Mouse (Mus musculus): Measurements from ENCODE around the gene Mip.
A peak's percentile ranks its signal among the peaks of the same experiment; 100 is the strongest.
"Not testable (repeated sequence)": the region's sequence is repeated elsewhere in the genome, so short reads cannot be mapped to it uniquely, and the experiment has no call there.

Mip gene

DNA sequence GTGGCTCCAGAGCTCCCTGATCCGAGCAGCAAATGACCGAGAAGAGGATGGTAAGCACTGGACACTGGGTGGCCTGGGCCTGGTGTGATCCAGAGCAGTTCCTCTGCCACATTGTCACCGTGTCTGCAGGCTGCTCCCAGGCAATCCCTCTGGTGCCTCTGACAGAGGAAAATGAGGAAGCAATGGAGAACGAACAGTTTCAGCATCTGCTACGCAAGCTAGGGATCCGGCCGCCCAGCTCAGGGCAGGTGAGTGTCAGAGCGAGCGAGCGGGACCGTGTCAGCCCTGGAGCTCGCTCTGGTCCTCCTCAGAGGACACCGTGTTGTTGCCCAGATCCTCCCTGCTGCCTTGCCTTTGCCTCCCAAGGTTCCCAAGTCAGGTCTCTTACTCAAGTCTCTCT is 24.9 kb downstream of the Mip start:
- DNase-seq: no peak

DNA sequence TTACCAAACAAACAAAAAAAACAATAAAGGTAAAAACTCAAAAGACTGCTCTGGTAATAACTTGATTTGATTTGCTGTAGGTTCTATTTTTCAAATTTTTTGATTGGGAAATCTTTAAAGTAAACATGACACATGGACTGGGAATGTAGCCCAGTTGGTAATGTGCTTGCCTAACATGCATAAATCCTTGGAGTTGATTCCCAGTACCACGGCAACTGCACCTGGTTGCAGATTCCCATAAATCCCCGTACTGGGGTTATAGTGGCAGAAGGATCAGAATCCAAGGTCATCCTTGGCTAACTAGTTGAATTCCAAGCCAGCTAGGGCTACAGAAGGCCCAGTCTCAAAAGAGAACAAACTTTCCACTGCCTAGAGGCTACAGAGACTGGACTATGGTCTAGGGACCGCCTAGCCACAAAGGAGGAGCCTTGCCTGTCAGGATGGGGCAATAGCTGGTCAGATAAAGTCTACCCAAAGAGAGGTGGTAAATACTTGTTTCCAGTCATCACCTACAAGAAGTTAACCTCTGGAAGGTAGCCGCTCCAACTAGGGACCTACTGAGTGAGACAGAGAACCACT is 28.1 kb downstream of the Mip start, which contains the start of gene Apon:
TSS of gene Apon (plus strand) at position 420 of the 579 bp plus-strand sequence.
- DNase-seq: no peak

DNA sequence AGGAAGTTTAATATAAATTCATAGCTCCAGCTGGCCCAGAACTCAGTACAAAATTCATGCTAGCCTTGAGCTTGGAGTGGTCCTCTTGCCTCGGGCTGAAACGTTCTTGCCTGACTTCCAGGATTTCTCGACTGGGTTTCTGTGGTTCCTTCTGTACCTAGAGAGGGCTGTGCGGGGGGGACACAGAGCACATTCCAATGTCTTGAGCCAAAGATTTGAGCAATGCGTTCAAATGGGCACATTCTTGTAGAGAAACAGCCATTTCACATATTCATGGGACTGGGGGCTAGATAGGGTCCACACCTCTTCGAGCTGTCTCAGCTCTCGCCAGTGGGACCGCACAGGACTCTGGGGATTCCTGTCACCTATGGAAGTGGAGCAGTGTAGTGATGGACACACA is 30.3 kb downstream of the Mip start:
- DNase-seq: no peak

DNA sequence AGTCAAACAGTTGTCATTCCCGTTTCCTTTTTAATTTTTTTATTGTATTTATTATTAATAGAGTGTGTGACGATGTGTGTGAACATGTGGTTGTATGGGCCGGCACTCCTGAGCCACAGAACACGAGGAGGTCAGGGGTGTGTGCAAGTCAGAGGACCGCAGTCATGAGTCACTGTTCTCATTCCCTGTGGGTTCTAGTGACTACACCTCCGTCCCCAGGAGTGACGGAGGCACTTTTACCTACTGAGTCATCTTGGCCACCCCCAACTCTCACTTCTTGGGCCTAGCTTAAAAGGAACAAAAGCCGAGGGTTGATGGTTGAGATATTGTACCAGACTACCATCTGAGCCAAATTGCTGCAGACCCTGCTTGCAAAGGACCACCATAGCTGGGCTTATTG is 30.7 kb downstream of the Mip start:
- no peak for DNase-seq

DNA sequence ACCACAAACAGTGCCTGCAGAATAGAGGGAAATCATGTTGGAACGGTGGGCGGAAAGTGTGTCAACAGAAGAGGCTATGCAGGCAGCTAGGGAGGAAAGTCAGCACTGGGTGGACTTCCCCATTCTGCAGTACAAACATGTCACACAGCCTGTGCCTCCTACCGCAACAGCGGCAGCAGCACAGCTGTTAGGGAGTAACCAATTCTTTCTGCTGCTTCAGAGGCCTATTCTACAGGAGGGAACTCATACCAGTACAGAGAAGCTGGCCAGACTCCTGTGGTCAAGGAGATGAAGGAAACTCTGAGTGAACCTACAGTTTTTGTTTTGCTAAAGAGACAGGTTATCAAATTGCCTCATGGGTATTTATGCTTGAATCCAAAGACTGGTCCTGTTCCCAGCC is 33.3 kb downstream of the Mip start:
- DNase-seq: no peak

DNA sequence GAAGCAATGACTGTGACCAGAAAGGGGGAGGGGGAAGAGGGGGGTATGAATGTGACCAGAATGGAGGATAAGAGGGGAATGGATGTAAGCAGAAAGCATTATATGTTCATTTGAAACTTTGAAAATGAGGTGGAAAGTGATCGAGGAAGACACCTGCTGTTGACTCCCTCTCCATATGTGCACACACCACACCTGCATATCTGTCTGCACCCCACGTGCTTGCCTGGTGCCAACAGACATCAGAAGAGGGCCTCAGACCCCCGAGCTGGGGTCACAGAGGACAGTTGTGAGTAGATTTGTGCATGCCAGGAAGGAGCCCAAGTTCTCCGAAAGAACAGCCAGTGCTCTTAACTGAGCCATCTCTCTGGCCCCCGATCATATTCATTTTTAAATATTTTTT is 34.3 kb downstream of the Mip start:
- DNase-seq: no peak

DNA sequence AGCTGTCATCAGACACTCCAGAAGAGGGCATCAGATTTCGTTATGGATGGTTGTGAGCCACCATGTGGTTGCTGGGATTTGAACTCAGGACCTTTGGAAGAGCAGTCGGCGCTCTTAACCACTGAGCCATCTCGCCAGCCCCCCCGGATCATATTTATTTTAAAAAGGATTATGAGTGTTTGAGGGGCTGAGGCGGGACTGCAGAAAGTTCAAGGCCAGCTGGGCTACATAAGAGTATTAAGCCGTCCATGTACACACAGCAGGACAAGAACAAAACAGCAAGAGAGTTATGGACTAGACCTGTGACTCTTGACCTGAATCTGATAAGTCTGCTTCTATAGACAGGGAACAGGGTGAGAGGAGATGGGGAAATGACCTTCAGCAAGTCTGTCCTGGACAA is 34.7 kb downstream of the Mip start:
- not testable (repeated sequence) for DNase-seq

DNA sequence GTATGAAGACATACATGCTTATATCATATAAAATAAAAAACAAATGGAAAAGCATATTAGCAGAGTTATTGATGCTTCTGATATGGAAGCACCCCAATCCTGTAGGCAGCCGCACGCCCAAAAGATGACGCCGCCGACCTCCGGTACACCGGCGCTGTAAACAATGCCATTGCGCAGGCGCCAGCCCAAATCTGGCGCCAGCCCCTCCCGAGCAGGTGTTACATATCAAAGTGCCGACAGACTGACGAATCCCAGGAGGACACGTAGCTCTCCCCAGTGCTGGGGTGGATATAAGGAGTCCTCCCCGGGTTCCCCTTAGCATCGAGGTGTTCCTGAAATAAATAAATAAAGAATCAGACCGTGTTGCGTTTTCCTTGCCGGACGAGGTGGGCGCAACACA is 36.7 kb downstream of the Mip start:
- no peak for DNase-seq

DNA sequence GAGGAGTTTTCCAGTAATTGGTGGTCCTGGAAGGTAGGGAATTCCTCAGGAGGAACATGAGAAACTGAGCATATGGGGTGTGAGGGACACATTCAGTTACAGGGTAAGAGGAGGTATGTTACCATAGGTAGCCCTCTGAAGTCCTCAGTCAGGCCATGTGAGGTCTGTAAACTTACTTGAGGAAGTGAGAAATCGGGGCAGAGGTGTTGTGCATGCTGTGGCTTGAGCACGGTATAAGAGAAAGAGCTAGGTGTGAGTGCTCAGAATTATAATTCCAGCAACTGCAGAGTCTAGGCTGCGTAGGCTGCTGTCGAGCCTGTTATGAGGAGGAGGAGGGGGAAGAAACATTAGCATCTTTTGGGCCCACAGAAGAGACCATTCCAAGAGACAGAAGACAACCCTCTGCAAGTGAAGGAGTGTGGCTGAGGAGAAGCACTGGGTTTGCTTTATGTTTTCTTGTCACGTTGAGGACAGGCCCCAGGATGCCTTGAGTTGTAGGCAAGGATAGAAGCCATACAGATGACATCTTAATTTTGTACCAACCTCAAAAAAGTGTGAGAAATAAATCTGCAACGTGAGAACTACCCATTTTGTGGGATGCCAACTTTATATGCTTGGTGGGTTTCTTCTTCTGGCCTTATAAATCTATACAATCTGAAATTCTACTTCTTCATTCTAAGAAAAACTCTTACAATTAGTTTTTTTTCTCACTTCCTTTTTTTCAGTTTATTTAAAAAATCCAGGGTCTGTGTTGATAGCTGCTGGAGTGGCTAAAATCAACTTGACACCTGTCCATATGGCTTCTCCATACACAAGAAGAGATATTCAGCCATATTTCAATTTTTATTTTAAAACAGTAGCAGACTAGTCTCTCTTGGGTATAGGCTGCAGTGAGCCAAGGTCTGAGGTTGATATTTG is 38.0 kb downstream of the Mip start:
- DNase-seq: no peak

DNA sequence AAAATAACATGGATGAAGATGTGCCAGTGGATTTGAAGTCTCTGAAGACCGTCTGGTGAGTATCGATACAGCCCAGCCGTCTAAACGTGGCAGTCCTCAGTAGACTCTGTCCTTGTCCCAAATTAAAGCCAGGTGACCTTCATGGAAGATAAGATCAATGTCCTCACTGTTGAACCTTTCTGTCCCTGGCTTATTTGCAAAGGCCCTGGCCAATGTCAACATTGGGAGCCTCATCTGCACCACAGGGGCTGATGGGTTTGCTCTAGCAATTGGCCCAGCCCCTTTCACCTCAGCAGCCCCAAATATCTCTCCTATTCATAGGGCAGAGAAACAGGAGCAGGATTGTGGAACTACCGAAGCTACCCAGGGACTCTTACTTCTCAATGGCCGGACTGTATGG is 42.7 kb downstream of the Mip start, which contains the start of gene Apof:
TSS of gene Apof (plus strand) at position 301 of the 400 bp plus-strand sequence.
- no peak for DNase-seq

DNA sequence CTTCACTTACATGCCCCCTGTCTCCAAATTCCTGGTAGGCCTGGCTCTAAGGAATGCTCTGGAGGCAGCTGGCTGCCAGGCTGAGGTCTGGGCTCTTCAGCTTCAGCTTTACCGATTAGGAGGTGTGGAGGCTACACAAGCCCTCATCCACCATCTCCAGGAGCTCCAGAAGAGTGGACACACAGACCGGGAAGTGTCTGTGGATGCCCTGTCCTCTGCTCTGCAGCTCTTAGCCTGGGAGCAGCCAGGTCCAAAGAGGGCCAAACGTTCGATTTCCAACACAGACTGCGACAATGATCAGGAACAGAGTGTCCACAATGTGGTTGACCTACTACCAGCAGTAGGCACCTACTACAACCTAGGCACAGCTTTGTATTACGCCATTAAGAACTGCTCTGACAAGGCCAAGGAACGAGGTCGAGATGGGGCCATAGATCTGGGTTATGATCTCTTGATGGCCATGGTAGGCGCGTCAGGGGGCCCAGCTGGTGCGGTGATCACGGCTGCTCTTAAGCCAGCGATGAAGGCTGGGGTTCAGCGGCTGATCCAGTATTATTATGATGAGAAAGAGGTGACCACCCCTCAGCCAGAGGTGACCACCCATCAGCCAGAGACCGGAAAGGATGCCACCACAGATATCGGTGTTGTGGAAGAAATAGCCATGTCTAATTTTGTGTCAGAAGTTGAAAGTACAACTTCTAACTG is 43.7 kb downstream of the Mip start:
- DNase-seq: no peak

DNA sequence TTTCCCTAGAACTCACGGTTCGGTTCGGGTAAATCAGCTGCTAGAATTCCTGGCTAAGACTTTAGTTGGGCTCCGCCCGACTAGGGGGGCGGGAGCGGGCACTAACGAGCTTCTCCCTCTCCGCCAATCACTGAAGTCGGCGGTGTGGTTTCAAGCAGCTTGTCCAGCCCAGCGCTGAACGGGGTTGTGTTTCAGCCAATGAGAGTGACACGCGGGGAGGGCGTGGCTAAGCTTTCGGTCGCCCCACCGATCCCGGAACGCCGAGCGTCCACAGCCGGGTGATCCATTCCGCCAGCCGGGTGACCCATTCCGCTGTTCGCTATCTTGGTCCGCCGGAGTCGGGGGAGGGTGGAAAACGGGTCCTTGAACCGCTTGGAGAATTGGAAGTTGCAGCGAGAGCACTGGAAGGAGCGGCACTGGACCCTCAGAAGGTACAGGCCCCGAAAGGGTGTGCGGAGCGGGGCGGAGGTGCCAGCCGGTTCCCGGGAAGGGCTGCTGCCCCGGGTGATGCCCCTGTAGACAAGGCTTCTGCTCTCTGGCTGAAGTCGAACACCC is 44.7 kb downstream of the Mip start, which contains the start of gene Stat2:
TSS of gene Stat2 (plus strand) at position 273 of the 555 bp plus-strand sequence.
- DNase-seq: peak; percentile 97 to 99

DNA sequence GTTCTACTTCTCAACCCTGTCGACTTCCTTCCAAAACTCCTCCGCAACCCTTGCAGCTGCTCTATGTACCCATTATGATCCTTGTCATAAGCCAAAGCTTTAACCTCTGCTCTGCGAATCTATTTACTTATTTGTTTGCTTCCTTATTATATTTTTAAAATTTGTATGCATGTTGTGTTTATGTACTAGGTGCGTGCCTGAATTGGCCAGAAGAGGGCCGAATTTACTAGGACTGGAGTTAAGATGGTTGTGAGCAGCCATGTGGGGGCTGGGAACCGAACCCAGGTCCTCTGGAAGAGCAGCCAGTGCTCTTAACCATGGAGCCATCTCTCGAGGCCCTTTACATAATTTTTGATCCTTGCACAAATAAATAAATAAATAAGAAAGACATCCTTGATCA is 45.2 kb downstream of the Mip start:
- DNase-seq: no peak

DNA sequence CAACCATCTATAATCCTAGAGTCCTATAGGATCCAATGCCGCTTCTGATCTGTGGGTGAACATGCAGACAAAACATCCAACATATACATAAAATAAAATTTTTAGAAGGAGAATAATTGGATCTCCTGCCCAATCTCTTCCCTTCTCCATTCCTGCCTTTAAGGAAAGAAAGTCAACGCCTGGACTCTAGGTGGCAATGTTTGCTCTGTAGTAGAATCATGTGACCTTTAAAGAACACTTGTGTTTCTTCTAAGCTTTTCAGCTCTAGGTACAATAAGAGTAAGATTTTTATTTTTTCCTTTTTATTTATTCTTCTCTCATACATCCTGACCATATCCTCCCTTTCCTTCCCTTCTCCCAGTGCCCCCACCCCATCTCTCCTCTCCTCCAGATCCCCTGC is 46.2 kb downstream of the Mip start:
- DNase-seq: no peak

DNA sequence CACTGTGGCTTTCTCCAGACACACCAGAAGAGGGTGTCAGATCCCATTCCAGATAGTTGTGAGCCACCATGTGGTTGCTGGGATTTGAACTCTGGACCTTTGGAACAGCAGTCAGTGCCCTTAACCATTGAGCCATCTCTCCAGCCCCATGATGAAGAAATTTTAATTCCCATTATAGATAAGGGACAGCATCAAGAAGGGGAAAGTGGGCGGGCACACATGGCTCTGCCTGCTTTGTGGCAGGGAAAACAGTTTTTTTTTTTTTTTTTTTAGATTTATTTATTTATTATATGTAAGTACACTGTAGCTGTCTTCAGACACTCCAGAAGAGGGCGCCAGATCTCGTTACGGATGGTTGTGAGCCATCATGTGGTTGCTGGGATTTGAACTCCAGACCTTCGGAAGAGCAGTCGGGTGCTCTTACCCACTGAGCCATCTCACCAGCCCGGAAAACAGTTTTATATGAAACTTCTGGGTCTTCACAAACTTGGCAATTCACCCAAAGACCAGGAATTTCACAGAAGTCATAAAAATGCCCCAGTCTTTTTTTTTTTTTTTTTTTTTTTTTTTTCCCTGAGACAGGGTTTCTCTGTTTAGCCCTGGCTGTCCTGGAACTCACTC is 47.3 kb downstream of the Mip start:
- DNase-seq: not testable (repeated sequence)

DNA sequence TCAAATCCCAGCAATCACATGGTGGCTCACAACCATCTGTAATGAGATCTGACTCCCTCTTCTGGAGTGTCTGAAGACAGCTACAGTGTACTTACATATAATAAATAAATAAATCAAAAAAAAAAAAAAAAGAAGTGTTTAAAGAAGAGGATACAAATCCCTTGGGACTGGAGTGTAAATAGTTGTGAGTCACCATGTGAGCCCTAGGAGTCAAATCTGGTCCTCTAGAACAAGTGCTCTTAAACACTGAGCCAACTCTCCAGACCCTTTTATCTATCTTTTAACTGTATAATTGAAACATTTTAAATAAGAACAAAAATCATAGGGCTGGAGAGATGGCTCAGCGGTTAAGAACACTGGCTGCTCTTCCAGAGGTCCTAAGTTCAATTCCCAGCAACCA is 49.7 kb downstream of the Mip start:
- DNase-seq: not testable (repeated sequence)

DNA sequence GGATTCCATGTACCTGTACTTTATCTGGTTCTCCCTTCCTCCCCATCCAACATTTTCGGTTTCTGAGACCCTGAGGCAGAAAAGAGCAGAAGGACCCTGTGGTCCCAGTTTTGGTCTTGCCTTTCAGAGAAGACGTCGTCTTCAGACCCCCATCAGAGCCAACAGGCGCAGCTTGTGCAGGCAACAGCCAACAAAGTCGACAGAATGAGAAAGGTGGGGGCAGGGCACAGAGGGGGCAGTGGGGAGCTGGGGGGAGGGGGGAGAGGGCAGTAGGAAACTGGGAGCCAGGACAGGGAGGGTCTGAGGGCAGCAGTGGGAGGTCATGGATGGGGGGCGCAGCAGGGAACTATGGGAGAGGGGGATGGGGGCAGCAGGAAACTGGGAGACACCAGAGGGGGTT is 52.5 kb downstream of the Mip start:
- DNase-seq: no peak

DNA sequence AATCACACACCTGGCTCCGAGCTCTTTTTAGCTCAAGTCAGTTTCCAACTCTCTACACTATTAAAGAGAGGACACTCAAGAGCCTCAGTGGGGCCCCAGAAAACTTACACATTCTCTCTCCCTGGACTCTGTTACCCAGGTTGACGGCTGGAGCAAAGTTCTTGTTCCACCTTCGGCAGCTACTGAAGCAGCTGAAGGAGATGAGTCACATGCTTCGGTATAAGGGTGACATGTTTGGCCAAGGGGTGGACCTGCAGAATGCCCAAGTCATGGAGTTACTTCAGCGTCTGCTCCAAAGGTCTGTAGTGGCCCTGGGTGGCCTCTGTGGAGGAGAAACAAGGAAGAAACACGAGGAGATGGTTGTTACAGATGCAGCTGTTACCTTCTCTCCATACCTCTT is 55.3 kb downstream of the Mip start:
- peak in 1 of 2 experiments; percentile 20 for DNase-seq

All from kidney, postnatal 4 days (tissue).